Mouse (Mus musculus): Measurements from ENCODE around the gene Rsph9. TPM values are rescaled to one million over a fixed set of nuclear protein-coding genes. Genes with fewer than 3 reads are reported as not detected.
A peak's percentile ranks its signal among the peaks of the same experiment; 100 is the strongest.

Rsph9 gene
- total RNA-seq (2017): 1.3 TPM in 1 of 2 replicates, not detected in the other

GRCm38 (mm10) chr17:46143578-46144423 lies at the start of gene Rsph9:
Gene Rsph9 (minus strand): TSS chr17:46144216.
- peak; percentile 95 for ATAC-seq (replicated peaks; ENCODE audit: low read depth, poor library complexity, severe bottlenecking)

GRCm38 (mm10) chr17:46188829-46189228 lies 44.8 kb upstream of the Rsph9 start:
- no peak for ATAC-seq (replicated peaks; ENCODE audit: low read depth, poor library complexity, severe bottlenecking)

- no peak for ATAC-seq (replicated peaks; ENCODE audit: low read depth, poor library complexity, severe bottlenecking)
Measured at GRCm38 (mm10) chr17:46182273-46182672, 38.3 kb upstream of the Rsph9 start.

GRCm38 (mm10) chr17:46170538-46170937 lies 26.5 kb upstream of the Rsph9 start:
- ATAC-seq (replicated peaks; ENCODE audit: low read depth, poor library complexity, severe bottlenecking): peak; percentile 64

- ATAC-seq (replicated peaks; ENCODE audit: low read depth, poor library complexity, severe bottlenecking): no peak
Measured at GRCm38 (mm10) chr17:46168768-46169167, 24.8 kb upstream of the Rsph9 start.

- ATAC-seq (replicated peaks; ENCODE audit: low read depth, poor library complexity, severe bottlenecking): 0 out of 2 replicates have a peak, but pooled peaks have one; percentile 12
Measured at GRCm38 (mm10) chr17:46168318-46168717, 24.3 kb upstream of the Rsph9 start.

- no peak for ATAC-seq (replicated peaks; ENCODE audit: low read depth, poor library complexity, severe bottlenecking)
Measured at GRCm38 (mm10) chr17:46167014-46167413, 23.0 kb upstream of the Rsph9 start.

- no peak for ATAC-seq (replicated peaks; ENCODE audit: low read depth, poor library complexity, severe bottlenecking)
Measured at GRCm38 (mm10) chr17:46166270-46166669, 22.3 kb upstream of the Rsph9 start.

GRCm38 (mm10) chr17:46165460-46165859 lies 21.4 kb upstream of the Rsph9 start:
- ATAC-seq (replicated peaks; ENCODE audit: low read depth, poor library complexity, severe bottlenecking): no peak

- ATAC-seq (replicated peaks; ENCODE audit: low read depth, poor library complexity, severe bottlenecking): no peak
Measured at GRCm38 (mm10) chr17:46164791-46165190, 20.8 kb upstream of the Rsph9 start.

GRCm38 (mm10) chr17:46164301-46164700 lies 20.3 kb upstream of the Rsph9 start:
- ATAC-seq (replicated peaks; ENCODE audit: low read depth, poor library complexity, severe bottlenecking): no peak

- 0 out of 2 replicates have a peak, but pooled peaks have one; percentile 14 for ATAC-seq (replicated peaks; ENCODE audit: low read depth, poor library complexity, severe bottlenecking)
Measured at GRCm38 (mm10) chr17:46162951-46163421, 19.0 kb upstream of the Rsph9 start.

- no peak for ATAC-seq (replicated peaks; ENCODE audit: low read depth, poor library complexity, severe bottlenecking)
Measured at GRCm38 (mm10) chr17:46162551-46162950, 18.5 kb upstream of the Rsph9 start.

- no peak for ATAC-seq (replicated peaks; ENCODE audit: low read depth, poor library complexity, severe bottlenecking)
Measured at GRCm38 (mm10) chr17:46161710-46162109, 17.7 kb upstream of the Rsph9 start.

- no peak for ATAC-seq (replicated peaks; ENCODE audit: low read depth, poor library complexity, severe bottlenecking)
Measured at GRCm38 (mm10) chr17:46161179-46161578, 17.2 kb upstream of the Rsph9 start.

- ATAC-seq (replicated peaks; ENCODE audit: low read depth, poor library complexity, severe bottlenecking): peak; percentile 86
Measured at GRCm38 (mm10) chr17:46160686-46161085, 16.7 kb upstream of the Rsph9 start, which contains the start of gene Gtpbp2. Gene Gtpbp2 (plus strand): TSS chr17:46161032.

- peak; percentile 58 for ATAC-seq (replicated peaks; ENCODE audit: low read depth, poor library complexity, severe bottlenecking)
Measured at GRCm38 (mm10) chr17:46160090-46160662, 16.2 kb upstream of the Rsph9 start.

GRCm38 (mm10) chr17:46159236-46159635 lies 15.2 kb upstream of the Rsph9 start:
- no peak for ATAC-seq (replicated peaks; ENCODE audit: low read depth, poor library complexity, severe bottlenecking)

- ATAC-seq (replicated peaks; ENCODE audit: low read depth, poor library complexity, severe bottlenecking): no peak
Measured at GRCm38 (mm10) chr17:46157131-46157530, 13.1 kb upstream of the Rsph9 start.

GRCm38 (mm10) chr17:46156680-46157079 lies 12.7 kb upstream of the Rsph9 start:
- ATAC-seq (replicated peaks; ENCODE audit: low read depth, poor library complexity, severe bottlenecking): no peak

GRCm38 (mm10) chr17:46154336-46154735 lies 10.3 kb upstream of the Rsph9 start:
- no peak for ATAC-seq (replicated peaks; ENCODE audit: low read depth, poor library complexity, severe bottlenecking)

Data from common myeloid progenitor, adult 5-6 weeks (primary cell).